Mouse (Mus musculus) embryonic fibroblast, embryonic 13.5 days (primary cell): ENCODE results near the gene Ppat.

Source experiments
- CTCF ChIP-seq: IDR thresholded peaks from 2 replicates; pipeline ENCODE4 v1.5.1; 2011; ENCODE audit warnings: mild to moderate bottlenecking, control low read depth, low read length, moderate library complexity, borderline replicate concordance; ENCODE audit not compliant: insufficient read depth
- POLR2A ChIP-seq: IDR thresholded peaks from 2 replicates; pipeline ENCODE4 v1.6.1; 2011; ENCODE audit warnings: low read depth, mild to moderate bottlenecking, control low read depth, low read length, moderate library complexity

- TF ChIP-seq CTCF (no peak), POLR2A (no peak)
These were observed 27.1 kb downstream of the Ppat start for GRCm38 (mm10) chr5:76924296-76924695.
